8 mouse cellular contexts compared by ENCODE assay signal in genomic region chr10:40529617-40530016, GRCm38 (mm10). TPM values are rescaled to one million over a fixed set of nuclear protein-coding genes. Genes with fewer than 3 reads are reported as not detected.
DNase-seq lines count a peak whose midpoint lies in the region; ATAC-seq and TF ChIP-seq lines count a peak whose summit lies in the region.
"Had no signal": no experiment of that assay in that cellular context is flagged by ENCODE, and none has a peak within 500 bp of the region (broad histone marks: within the 10 kb centered on the region; RNA-seq: fewer than 3 reads in every experiment).

No protein-coding gene starts in this region.

- TF ChIP-seq EP300 in lung, postnatal 0 days (IDR thresholded peaks at IDR 0.05) = no peak

- H3K4me2 ChIP-seq in intestine, embryonic 14.5 days (ENCODE audit: low read length) = no peak overlapping the region
- no peak overlapping the region for H3K4me2 ChIP-seq in intestine, embryonic 15.5 days (replicated peaks)
- no peak overlapping the region for H3K4me2 ChIP-seq in lung, postnatal 0 days (replicated peaks; ENCODE audit: low read depth, low read length)
- H3K4me2 ChIP-seq: midbrain, embryonic 12.5 days had no signal

- no peaks in the 10 kb centered on the region for H3K27me3 ChIP-seq in intestine, embryonic 14.5 days (replicated peaks; ENCODE audit: control insufficient read depth, insufficient read depth, low read length)
- no peaks in the 10 kb centered on the region for H3K27me3 ChIP-seq in intestine, embryonic 15.5 days (replicated peaks)
- H3K27me3 ChIP-seq in Patski = no peaks in the 10 kb centered on the region
- no peaks in the 10 kb centered on the region for H3K27me3 ChIP-seq in lung, postnatal 0 days (replicated peaks; ENCODE audit: insufficient read depth, low read length)
- no peaks in the 10 kb centered on the region for H3K27me3 ChIP-seq in splenic B cell, adult 2 months (ENCODE audit: control insufficient read depth, insufficient read depth, low read length, poor library complexity, severe bottlenecking)
- H3K27me3 ChIP-seq: midbrain, embryonic 12.5 days had no signal

- H3K9ac ChIP-seq in intestine, embryonic 14.5 days (ENCODE audit: low read length) = no peak overlapping the region
- no peak overlapping the region for H3K9ac ChIP-seq in intestine, embryonic 15.5 days
- no peak overlapping the region for H3K9ac ChIP-seq in lung, postnatal 0 days (replicated peaks; ENCODE audit: low read depth)
- H3K9ac ChIP-seq: midbrain, embryonic 12.5 days had no signal

- POLR2A ChIA-PET in Patski (lab: Charles Lee) = no interaction called here

- no peaks in the 10 kb centered on the region for H3K9me3 ChIP-seq in intestine, embryonic 14.5 days (ENCODE audit: control insufficient read depth, low read length)
- no peaks in the 10 kb centered on the region for H3K9me3 ChIP-seq in intestine, embryonic 15.5 days
- no peaks in the 10 kb centered on the region for H3K9me3 ChIP-seq in lung, postnatal 0 days (ENCODE audit: low read length)

- in situ Hi-C loops in Patski (cut with MboI; ENCODE audit: low pct_unique_long_range_greater_than_20kb) = loop anchor here (5.0 to 10.0 kb wide), 2 partner anchors 272 to 475 kb away; partner anchors contain the start of gene Gtf3c6

- H3K27ac ChIP-seq in intestine, embryonic 14.5 days (ENCODE audit: low read depth) = no peak overlapping the region
- H3K27ac ChIP-seq in intestine, embryonic 15.5 days = no peak overlapping the region
- no peak overlapping the region for H3K27ac ChIP-seq in lung, postnatal 0 days (ENCODE audit: low read length)
- H3K27ac ChIP-seq: midbrain, embryonic 12.5 days had no signal

- ATAC-seq in intestine, embryonic 14.5 days (replicated peaks; ENCODE audit: low FRiP score, low TSS enrichment, low read depth) = no peak
- no peak for ATAC-seq in intestine, embryonic 15.5 days
- no peak for ATAC-seq in Patski
- peak; percentile 30 for ATAC-seq in granulocyte monocyte progenitor cell, adult 5-6 weeks (replicated peaks; ENCODE audit: poor library complexity, severe bottlenecking)
- no peak for ATAC-seq in lung, postnatal 0 days

- TF ChIP-seq CTCF in Patski (IDR thresholded peaks at IDR 0.05) = peak; percentile 76
- TF ChIP-seq CTCF in lung, postnatal 0 days (IDR thresholded peaks at IDR 0.05) = peak; percentile 79

- H3K4me3 ChIP-seq in intestine, embryonic 14.5 days (ENCODE audit: low read depth, low read length) = no peak overlapping the region
- no peak overlapping the region for H3K4me3 ChIP-seq in intestine, embryonic 15.5 days (replicated peaks)
- H3K4me3 ChIP-seq in lung, postnatal 0 days (ENCODE audit: low read depth, low read length) = no peak overlapping the region
- H3K4me3 ChIP-seq: midbrain, embryonic 12.5 days had no signal

- H3K36me3 ChIP-seq in intestine, embryonic 14.5 days (ENCODE audit: control insufficient read depth, insufficient read depth, low read length) = no peaks in the 10 kb centered on the region
- H3K36me3 ChIP-seq in intestine, embryonic 15.5 days = no peaks in the 10 kb centered on the region
- H3K36me3 ChIP-seq in lung, postnatal 0 days (ENCODE audit: insufficient read depth, low read length) = no peaks in the 10 kb centered on the region
- H3K36me3 ChIP-seq in splenic B cell, adult 2 months (ENCODE audit: control insufficient read depth, insufficient read depth, low read length, poor library complexity, severe bottlenecking) = no peaks in the 10 kb centered on the region
- H3K36me3 ChIP-seq: midbrain, embryonic 12.5 days had no signal

- WGBS in intestine, embryonic 14.5 days = 69% methylated on average over 6 of the region's 6 CpGs
- 64% methylated on average over 6 of the region's 6 CpGs for WGBS in intestine, embryonic 15.5 days
- 52% methylated on average over 6 of the region's 6 CpGs for WGBS in lung, postnatal 0 days

- H3K4me1 ChIP-seq in intestine, embryonic 14.5 days (replicated peaks; ENCODE audit: control insufficient read depth, insufficient read depth, low read length) = no peaks in the 10 kb centered on the region; the same call in 1 of the 2 replicates
- no peaks in the 10 kb centered on the region for H3K4me1 ChIP-seq in intestine, embryonic 15.5 days (replicated peaks)
- H3K4me1 ChIP-seq in lung, postnatal 0 days (ENCODE audit: insufficient read depth, low read depth, low read length) = no peaks in the 10 kb centered on the region
- H3K4me1 ChIP-seq: midbrain, embryonic 12.5 days had no signal

- CTCF ChIA-PET in Patski (lab: Charles Lee) = interaction anchor here (1.3 kb wide), 1 partner anchor 54 kb away, joined by 3 read pairs; no protein-coding TSS in a partner anchor

- DNase-seq in intestine, embryonic 14.5 days (ENCODE audit: low spot score) = peak; percentile 64
- peak; percentile 86 for DNase-seq in CD4-positive, CD25-positive, alpha-beta regulatory T cell, adult 2 months (ENCODE audit: low read depth, low spot score)
- DNase-seq in Patski (ENCODE audit: low read depth, low spot score) = no peak
- peak; percentile 51 for DNase-seq in lung, postnatal 0 days (ENCODE audit: low spot score)
- DNase-seq in splenic B cell, adult 2 months (ENCODE audit: low read depth, low spot score) = peak; percentile 85

RNA-seq across cellular contexts. Expression of gene Slc22a16, which starts 40.5 kb away (rescaled TPM):
- not detected in 2 replicates for polyA plus RNA-seq in intestine, embryonic 14.5 days (2014; fragmentation: Nextera tagmentation; extraction: Ambion mirVana)
- polyA plus RNA-seq in intestine, embryonic 15.5 days (2015; fragmentation: Nextera tagmentation; extraction: Ambion mirVana) = not detected in 2 replicates
- not detected for polyA plus RNA-seq in Patski (2021)
- not detected in 2 replicates for total RNA-seq in granulocyte monocyte progenitor cell, adult 5-6 weeks (2014; fragmentation: Nextera tagmentation)
- total RNA-seq in granulocyte monocyte progenitor cell, adult 5-6 weeks (2017) = not detected in 2 replicates
- not detected in 2 replicates for polyA plus RNA-seq in lung, postnatal 0 days (2015; fragmentation: Nextera tagmentation; extraction: Ambion mirVana)
- polyA plus RNA-seq: midbrain, embryonic 12.5 days had no signal
